8 mouse cellular contexts compared by ENCODE assay signal in genomic region chr17:21488760-21489499, GRCm38 (mm10). TPM values are rescaled to one million over a fixed set of nuclear protein-coding genes. Genes with fewer than 3 reads are reported as not detected.
A peak's percentile ranks its signal among the peaks of the same experiment; 100 is the strongest.
DNase-seq lines count a peak whose midpoint lies in the region; ATAC-seq and TF ChIP-seq lines count a peak whose summit lies in the region.

Gene Zfp53, plus strand, starts transcription at chr17:21488998.

- peak; percentile 97 for DNase-seq in 3T3-L1 (ENCODE audit: low read depth, low spot score)
- DNase-seq in adrenal gland, postnatal 4 days (ENCODE audit: low spot score in 2 of 2), result peak; percentile 48 to 71
- DNase-seq in embryonic facial prominence, embryonic 14.5 days (ENCODE audit: low spot score), result peak; percentile 93
- peak; percentile 90 to 92 for DNase-seq in heart, adult 2 months
- peak; percentile 92 for DNase-seq in kidney, adult 8-10 months
- peak; percentile 64 to 87 for DNase-seq in spleen, postnatal 10 days (ENCODE audit: low spot score in 2 of 2)

- no peaks in the 10 kb centered on the region for H3K4me1 ChIP-seq in embryonic facial prominence, embryonic 14.5 days (ENCODE audit: control insufficient read depth, insufficient read depth, low read length)
- H3K4me1 ChIP-seq in heart, adult 2 months (ENCODE audit: control insufficient read depth, insufficient read depth, low read length), result peaks cover 1% of the 10 kb centered on the region
- peaks cover 7% of the 10 kb centered on the region; the same call in 1 of the 2 replicates for H3K4me1 ChIP-seq in limb, embryonic 13.5 days
- H3K4me1 ChIP-seq in midbrain, embryonic 16.5 days (ENCODE audit: control insufficient read depth, insufficient read depth, low read length), result peaks cover 7% of the 10 kb centered on the region

- TF ChIP-seq CTCF in heart, adult 2 months (IDR thresholded peaks at IDR 0.05), result peak; percentile 32; the same call in 1 of the 2 replicates

- no peaks in the 10 kb centered on the region for H3K36me3 ChIP-seq in embryonic facial prominence, embryonic 14.5 days (ENCODE audit: control insufficient read depth, insufficient read depth, low read length)
- H3K36me3 ChIP-seq in heart, adult 2 months (ENCODE audit: control insufficient read depth, insufficient read depth, low read length), result peaks cover 3% of the 10 kb centered on the region; the same call in 1 of the 2 replicates
- peaks cover 8% of the 10 kb centered on the region for H3K36me3 ChIP-seq in limb, embryonic 13.5 days
- H3K36me3 ChIP-seq in midbrain, embryonic 16.5 days (ENCODE audit: control insufficient read depth, insufficient read depth, low read length), result no peaks in the 10 kb centered on the region

- peak; percentile 68; the same call in 1 of the 2 replicates for TF ChIP-seq EP300 in heart, adult 2 months (IDR thresholded peaks at IDR 0.05; ENCODE audit: insufficient read depth, low read depth, low read length)

- H3K4me2 ChIP-seq in embryonic facial prominence, embryonic 14.5 days (ENCODE audit: low read depth, low read length), result peak within 1 kb of the TSS; percentile 65
- H3K4me2 ChIP-seq in limb, embryonic 13.5 days (replicated peaks), result peak within 1 kb of the TSS; percentile 72
- peak within 1 kb of the TSS; percentile 68 for H3K4me2 ChIP-seq in midbrain, embryonic 16.5 days (ENCODE audit: low read length)

- peak within 1 kb of the TSS; percentile 69 for H3K9ac ChIP-seq in embryonic facial prominence, embryonic 14.5 days (ENCODE audit: low read depth, low read length)
- H3K9ac ChIP-seq in heart, adult 2 months (ENCODE audit: low read depth, low read length), result peak within 1 kb of the TSS; percentile 71
- peak within 1 kb of the TSS; percentile 80 for H3K9ac ChIP-seq in limb, embryonic 13.5 days
- peak within 1 kb of the TSS; percentile 88 for H3K9ac ChIP-seq in midbrain, embryonic 16.5 days (ENCODE audit: low read depth, low read length)

- peak; percentile 92 for TF ChIP-seq POLR2A in heart, adult 2 months (IDR thresholded peaks at IDR 0.05; ENCODE audit: insufficient read depth, low read depth, low read length)

- no peaks in the 10 kb centered on the region for H3K9me3 ChIP-seq in embryonic facial prominence, embryonic 14.5 days (ENCODE audit: control insufficient read depth, low read length)
- no peaks in the 10 kb centered on the region for H3K9me3 ChIP-seq in limb, embryonic 13.5 days
- H3K9me3 ChIP-seq in midbrain, embryonic 16.5 days (replicated peaks; ENCODE audit: control insufficient read depth, low read length, poor library complexity, severe bottlenecking), result no peaks in the 10 kb centered on the region

- peak; percentile 100 for ATAC-seq in embryonic facial prominence, embryonic 14.5 days (ENCODE audit: low read depth)
- ATAC-seq in limb, embryonic 13.5 days (ENCODE audit: low FRiP score, low read depth), result peak; percentile 100
- ATAC-seq in midbrain, embryonic 16.5 days, result peak; percentile 100

- peak within 1 kb of the TSS; percentile 82 for H3K4me3 ChIP-seq in embryonic facial prominence, embryonic 14.5 days (ENCODE audit: low read depth, low read length)
- H3K4me3 ChIP-seq in heart, adult 2 months, result peak within 1 kb of the TSS; percentile 95
- peak within 1 kb of the TSS; percentile 76 for H3K4me3 ChIP-seq in limb, embryonic 13.5 days
- H3K4me3 ChIP-seq in midbrain, embryonic 16.5 days (ENCODE audit: low read depth, low read length), result peak within 1 kb of the TSS; percentile 94

- intact Hi-C loops in heart, adult 2 months (cut with DNase I), result loop anchor here (5.0 kb wide), 1 partner anchor 37 kb away; the partner anchor contains the start of gene Zfp51

- WGBS in embryonic facial prominence, embryonic 14.5 days, result 2% methylated on average over 28 of the region's 34 CpGs
- 1% methylated on average over 34 of the region's 34 CpGs for WGBS in heart, adult 2 months
- WGBS in limb, embryonic 13.5 days, result under 1% methylated on average over 34 of the region's 34 CpGs
- WGBS in midbrain, embryonic 16.5 days, result 1% methylated on average over 34 of the region's 34 CpGs

- H3K79me2 ChIP-seq in heart, adult 2 months (replicated peaks; ENCODE audit: control insufficient read depth, insufficient read depth, low read length), result no peaks in the 10 kb centered on the region; the same call in none of the 2 replicates

- peak within 1 kb of the TSS; percentile 54; the same call in 1 of the 2 replicates for H3K27ac ChIP-seq in embryonic facial prominence, embryonic 14.5 days (replicated peaks; ENCODE audit: low read depth, low read length)
- H3K27ac ChIP-seq in heart, adult 2 months, result peak within 1 kb of the TSS; percentile 63
- peak within 1 kb of the TSS; percentile 55; the same call in 1 of the 2 replicates for H3K27ac ChIP-seq in limb, embryonic 13.5 days
- peak within 1 kb of the TSS; percentile 79 for H3K27ac ChIP-seq in midbrain, embryonic 16.5 days (ENCODE audit: low read length)

- no peaks in the 10 kb centered on the region for H3K27me3 ChIP-seq in embryonic facial prominence, embryonic 14.5 days (replicated peaks; ENCODE audit: control insufficient read depth, insufficient read depth, low read length)
- H3K27me3 ChIP-seq in heart, adult 2 months (ENCODE audit: control insufficient read depth, insufficient read depth, low read length), result no peaks in the 10 kb centered on the region
- H3K27me3 ChIP-seq in limb, embryonic 13.5 days, result no peaks in the 10 kb centered on the region
- H3K27me3 ChIP-seq in midbrain, embryonic 16.5 days (ENCODE audit: control insufficient read depth, insufficient read depth, low read depth, low read length), result no peaks in the 10 kb centered on the region

RNA-seq across cellular contexts. Expression of gene Zfp53, which starts in this region (rescaled TPM):
- 1 to 10 TPM; 6.9 to 7.5 TPM for total RNA-seq in adrenal gland, postnatal 4 days (2021)
- 7.3 and 10.4 TPM in 2 replicates for polyA plus RNA-seq in embryonic facial prominence, embryonic 14.5 days (2014; fragmentation: Nextera tagmentation; extraction: Ambion mirVana)
- total RNA-seq in heart, adult 2 months (2021), result 1 to 10 TPM; 2.0 to 2.5 TPM
- polyA plus RNA-seq in heart, adult 2 months (2012; rRNA removed), result 0.55 and 1.0 TPM in 2 replicates
- polyA plus RNA-seq in limb, embryonic 13.5 days (2015; fragmentation: Nextera tagmentation; extraction: Ambion mirVana), result 12.4 TPM in 2 replicates
- 10.9 and 12.0 TPM in 2 replicates for polyA plus RNA-seq in midbrain, embryonic 16.5 days (2015; fragmentation: Nextera tagmentation; extraction: Ambion mirVana)

Comparison
In these comparisons a context has a peak if more than half of its experiments do, and no peak if none do; other contexts are left out.
1. Peak in every context shown above with its lines: DNase-seq, ATAC-seq, H3K4me3 ChIP-seq and H3K27ac ChIP-seq.